Mouse (Mus musculus) MEL (cell line): ENCODE measurements at regions not wholly inside any gene's neighbourhood (a gene's known extent, or its start where the extent isn't known, plus 50 kb on each side); places are given as distances from the start of the nearest gene placed in this dataset.

Experiments
- DNase-seq: peaks from one replicate; pipeline ENCODE4 v3.0.0; 2011; ENCODE audit warnings: low read depth, low spot score
- H3K27ac ChIP-seq: 2 replicates; pipeline ENCODE4 v1.5.1; 2012; ENCODE audit warnings: low read depth, mild to moderate bottlenecking, control low read depth, low read length, moderate library complexity; ENCODE audit not compliant: control insufficient read depth
- H3K27me3 ChIP-seq, 2 experiments: fragments of 150-350 bp in 1 of 2; sonication (generic) in 1 of 2; 2 replicates each; pipeline ENCODE4 v1.6.1; 2012; ENCODE audit warnings: low read length in 2 of 2, mild to moderate bottlenecking in 2 of 2, improper control_type of control experiment in 1 of 2, moderate library complexity in 1 of 2; ENCODE audit not compliant: insufficient read depth in 2 of 2, control insufficient read depth in 1 of 2
- H3K36me3 ChIP-seq, 2 experiments: 2 replicates each; pipeline ENCODE4 v1.6.1; 2012 to 2014; ENCODE audit warnings: low read length in 2 of 2, improper control_type of control experiment in 1 of 2, inconsistent platforms in 1 of 2, mild to moderate bottlenecking in 1 of 2; ENCODE audit not compliant: insufficient read depth in 2 of 2, control insufficient read depth in 1 of 2
- H3K4me1 ChIP-seq, 2 experiments: fragments of 150-350 bp in 1 of 2; sonication (generic) in 1 of 2; 2 replicates each; pipeline ENCODE4 v1.6.1; 2012; ENCODE audit warnings: low read length in 2 of 2, improper control_type of control experiment in 1 of 2, mild to moderate bottlenecking in 1 of 2; ENCODE audit not compliant: insufficient read depth in 2 of 2, control insufficient read depth in 1 of 2
- H3K4me3 ChIP-seq, 2 experiments: fragments of 150-350 bp in 1 of 2; sonication (generic) in 1 of 2; 2 replicates each; pipeline ENCODE4 v1.5.1; 2012; ENCODE audit warnings: low read depth in 2 of 2, low read length in 2 of 2, mild to moderate bottlenecking in 2 of 2, moderate library complexity in 2 of 2, control low read depth in 1 of 2, improper control_type of control experiment in 1 of 2; ENCODE audit not compliant: control insufficient read depth in 1 of 2, insufficient read depth in 1 of 2
- H3K79me2 ChIP-seq: 2 replicates; pipeline ENCODE4 v1.6.1; 2012; ENCODE audit warnings: mild to moderate bottlenecking, low read length, moderate library complexity; ENCODE audit not compliant: control insufficient read depth, poor library complexity, insufficient read depth
- H3K9ac ChIP-seq: 2 replicates; pipeline ENCODE4 v1.6.1; 2012; ENCODE audit warnings: low read depth, mild to moderate bottlenecking, control low read depth, low read length, moderate library complexity; ENCODE audit not compliant: control insufficient read depth, poor library complexity, severe bottlenecking
- H3K9me3 ChIP-seq: fragments of 150-350 bp; sonication (generic); replicated peaks from 2 replicates; pipeline ENCODE4 v1.6.1; 2012; ENCODE audit warnings: mild to moderate bottlenecking, low read length, improper control_type of control experiment, moderate library complexity; ENCODE audit not compliant: insufficient read depth
- CHD2 ChIP-seq: IDR thresholded peaks from 2 replicates; pipeline ENCODE4 v1.6.1; 2011; ENCODE audit warnings: low read length, improper control_type of control experiment
- CTCF ChIP-seq, 3 experiments: IDR thresholded peaks in 2 of 3; conservative IDR thresholded peaks in 1 of 3; 2 replicates each; pipeline ENCODE4 v1.5.1; 2011 to 2012; ENCODE audit warnings: low read length in 3 of 3, low read depth in 2 of 3, mild to moderate bottlenecking in 2 of 3, improper control_type of control experiment in 1 of 3, inconsistent platforms in 1 of 3, mixed read lengths in 1 of 3, moderate library complexity in 1 of 3; ENCODE audit not compliant: control insufficient read depth in 1 of 3, insufficient read depth in 1 of 3, poor library complexity in 1 of 3, severe bottlenecking in 1 of 3
- GATA1 ChIP-seq: IDR thresholded peaks from 2 replicates; pipeline ENCODE4 v1.6.1; 2011; ENCODE audit warnings: low read depth, low read length, improper control_type of control experiment
- HCFC1 ChIP-seq: IDR thresholded peaks from 2 replicates; pipeline ENCODE4 v1.6.1; 2012; ENCODE audit warnings: low read depth, mild to moderate bottlenecking, inconsistent platforms, low read length, improper control_type of control experiment, moderate library complexity
- KAT2A ChIP-seq: conservative IDR thresholded peaks from 2 replicates; pipeline ENCODE4 v1.6.1; 2012; ENCODE audit warnings: low read depth, low read length, improper control_type of control experiment, inconsistent platforms
- MAZ ChIP-seq: IDR thresholded peaks from 2 replicates; pipeline ENCODE4 v1.6.1; 2012; ENCODE audit warnings: low read depth, mild to moderate bottlenecking, inconsistent platforms, low read length, improper control_type of control experiment
- MYB ChIP-seq: IDR thresholded peaks from 2 replicates; pipeline ENCODE4 v1.6.1; 2011; ENCODE audit warnings: mild to moderate bottlenecking, low read depth, low read length, improper control_type of control experiment
- NRF1 ChIP-seq: IDR thresholded peaks from 2 replicates; pipeline ENCODE4 v1.6.1; 2014; ENCODE audit warnings: low read depth, mild to moderate bottlenecking, inconsistent platforms, low read length, improper control_type of control experiment, moderate library complexity; ENCODE audit not compliant: poor library complexity, insufficient read depth, severe bottlenecking
- POLR2A ChIP-seq, 2 experiments: IDR thresholded peaks; 2 replicates each; pipeline ENCODE4 v1.6.1; 2011 to 2012; ENCODE audit warnings: low read length in 2 of 2, mild to moderate bottlenecking in 2 of 2, control low read depth in 1 of 2, improper control_type of control experiment in 1 of 2, low read depth in 1 of 2, moderate library complexity in 1 of 2; ENCODE audit not compliant: control insufficient read depth in 1 of 2, insufficient read depth in 1 of 2, poor library complexity in 1 of 2
- RAD21 ChIP-seq: IDR thresholded peaks from 2 replicates; pipeline ENCODE4 v1.6.1; 2011; ENCODE audit warnings: mild to moderate bottlenecking, low read depth, low read length, improper control_type of control experiment
- RCOR1 ChIP-seq: IDR thresholded peaks from 2 replicates; pipeline ENCODE4 v1.6.1; 2012; ENCODE audit warnings: low read depth, mild to moderate bottlenecking, inconsistent platforms, low read length, improper control_type of control experiment
- SMC3 ChIP-seq: IDR thresholded peaks from 2 replicates; pipeline ENCODE4 v1.6.1; 2011; ENCODE audit warnings: low read depth, low read length, improper control_type of control experiment
- TCF12 ChIP-seq: IDR thresholded peaks from 2 replicates; pipeline ENCODE4 v1.6.1; 2014; ENCODE audit warnings: low read depth, mild to moderate bottlenecking, inconsistent platforms, low read length, improper control_type of control experiment, moderate library complexity
- UBTF ChIP-seq: IDR thresholded peaks from 2 replicates; pipeline ENCODE4 v1.6.1; 2012; ENCODE audit warnings: low read depth, mild to moderate bottlenecking, inconsistent platforms, low read length, improper control_type of control experiment, moderate library complexity, borderline replicate concordance; ENCODE audit not compliant: insufficient read depth
- USF1 ChIP-seq: IDR thresholded peaks from 2 replicates; pipeline ENCODE4 v1.6.1; 2014; ENCODE audit warnings: low read depth, mild to moderate bottlenecking, inconsistent platforms, low read length, improper control_type of control experiment, moderate library complexity
- USF2 ChIP-seq, 2 experiments: IDR thresholded peaks; 2 replicates each; pipeline ENCODE4 v1.6.1; 2011 to 2012; ENCODE audit warnings: improper control_type of control experiment in 2 of 2, low read length in 2 of 2, borderline replicate concordance in 1 of 2, inconsistent platforms in 1 of 2, low read depth in 1 of 2, mild to moderate bottlenecking in 1 of 2; ENCODE audit not compliant: insufficient read depth in 1 of 2
- ZC3H11A ChIP-seq: IDR thresholded peaks from 2 replicates; pipeline ENCODE4 v1.6.1; 2012; ENCODE audit warnings: low read depth, mild to moderate bottlenecking, inconsistent platforms, low read length, improper control_type of control experiment
- ZMIZ1 ChIP-seq: IDR thresholded peaks from 2 replicates; pipeline ENCODE4 v1.6.1; 2012; ENCODE audit warnings: low read depth, mild to moderate bottlenecking, inconsistent platforms, low read length, improper control_type of control experiment, moderate library complexity

DNA sequence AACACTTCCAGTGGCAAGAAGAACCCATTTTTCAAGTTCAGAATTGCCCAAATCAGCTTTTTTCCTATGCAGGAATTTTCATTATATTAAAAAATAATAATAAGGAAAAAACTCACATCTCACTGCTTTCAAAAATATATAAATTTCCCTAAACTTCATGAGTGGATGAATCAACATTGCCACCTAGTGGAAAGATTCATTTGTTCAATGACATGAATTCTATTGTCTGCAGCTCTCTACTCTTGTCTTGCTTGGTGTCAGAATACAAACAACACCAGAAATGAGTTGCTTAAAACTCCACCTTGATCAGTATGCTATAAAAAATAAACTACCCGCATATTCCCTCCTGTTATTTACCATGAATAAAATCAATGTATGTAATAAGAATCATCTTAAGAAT is 285.0 kb downstream of the Arap2 start:
- TF ChIP-seq ZC3H11A, result peak; percentile 60
- TF ChIP-seq MYB, result no peak
- TF ChIP-seq USF2 (IDR thresholded peaks at IDR 0.05; ENCODE audit: borderline replicate concordance in 1 of 2, insufficient read depth in 1 of 2, low read depth in 1 of 2, low read length in 2 of 2), result no peak
- peak in 2 of 3 experiments; percentile 7 to 39; a peak in 2 of 6 replicates for TF ChIP-seq CTCF (IDR thresholded peaks at IDR 0.05 in 2 of 3, conservative IDR thresholded peaks at IDR 0.05 in 1 of 3; ENCODE audit: control insufficient read depth in 1 of 3, insufficient read depth in 1 of 3, low read depth in 2 of 3, low read length in 3 of 3, poor library complexity in 1 of 3, severe bottlenecking in 1 of 3)
- no peak for TF ChIP-seq ZMIZ1
- TF ChIP-seq SMC3, result peak; percentile 52
- peak; percentile 64 for TF ChIP-seq RAD21
- TF ChIP-seq UBTF, result no peak
- no peak for TF ChIP-seq POLR2A (IDR thresholded peaks at IDR 0.05; ENCODE audit: control insufficient read depth in 1 of 2, insufficient read depth in 1 of 2, low read depth in 1 of 2, low read length in 2 of 2, poor library complexity in 1 of 2)
- no peak for TF ChIP-seq CHD2
- no peaks in the 10 kb centered on the region for H3K9me3 ChIP-seq
- no peaks in the 10 kb centered on the region for H3K36me3 ChIP-seq
- H3K27me3 ChIP-seq, result no peaks in the 10 kb centered on the region
- no peak overlapping the region for H3K4me3 ChIP-seq
- no peak overlapping the region for H3K9ac ChIP-seq
- DNase-seq, result peak; percentile 14
- no peak overlapping the region for H3K27ac ChIP-seq
- no peaks in the 10 kb centered on the region for H3K4me1 ChIP-seq
- H3K79me2 ChIP-seq, result no peaks in the 10 kb centered on the region

DNA sequence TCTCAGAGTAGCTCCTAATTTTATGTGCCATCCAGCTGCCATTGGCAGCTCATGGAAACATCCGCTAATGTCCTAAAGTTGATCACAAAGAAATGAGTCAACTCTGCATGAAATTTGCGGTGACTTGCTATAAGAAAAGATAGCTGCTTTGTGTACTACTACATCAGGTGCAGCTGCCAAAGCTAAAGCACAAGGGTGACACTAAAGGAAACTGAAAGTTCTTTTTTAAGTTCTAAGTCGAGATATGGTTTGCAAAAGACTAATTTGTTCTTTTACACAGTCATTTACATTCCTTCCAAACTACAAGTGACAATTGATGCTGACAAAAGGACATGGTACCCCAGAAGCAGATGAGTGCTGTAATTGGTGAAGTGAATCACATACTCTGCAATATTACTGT is 292.5 kb downstream of the Arap2 start:
- no peak overlapping the region for H3K4me3 ChIP-seq
- no peaks in the 10 kb centered on the region for H3K36me3 ChIP-seq
- no peak overlapping the region for H3K9ac ChIP-seq
- no peaks in the 10 kb centered on the region for H3K9me3 ChIP-seq
- TF ChIP-seq SMC3, result no peak
- TF ChIP-seq NRF1, result no peak
- TF ChIP-seq GATA1, result no peak
- TF ChIP-seq CHD2, result no peak
- TF ChIP-seq TCF12, result no peak
- no peak for TF ChIP-seq USF1
- no peak for TF ChIP-seq RCOR1
- no peak for TF ChIP-seq KAT2A
- no peak for TF ChIP-seq MAZ
- no peak for TF ChIP-seq HCFC1
- no peak for TF ChIP-seq UBTF
- H3K79me2 ChIP-seq, result no peaks in the 10 kb centered on the region
- H3K27me3 ChIP-seq, result no peaks in the 10 kb centered on the region
- DNase-seq, result no peak
- H3K4me1 ChIP-seq, result no peaks in the 10 kb centered on the region
- H3K27ac ChIP-seq, result no peak overlapping the region
